Mouse (Mus musculus): Measurements from ENCODE around the gene Clcnka.

Clcnka gene

GRCm38 (mm10) chr4:141398545-141398944 is at the start of gene Clcnka:
Clcnka (minus strand) TSS chr4:141398724.
- no peak for DNase-seq

- no peak for DNase-seq
Observed at GRCm38 (mm10) chr4:141446211-141446610, 47.7 kb upstream of the Clcnka start.

- DNase-seq = no peak
Observed at GRCm38 (mm10) chr4:141445328-141445720, 46.8 kb upstream of the Clcnka start.

- peak; percentile 94 to 95 for DNase-seq
Observed at GRCm38 (mm10) chr4:141444451-141445327, 46.2 kb upstream of the Clcnka start, which contains the start of gene Zbtb17. Zbtb17 (plus strand) TSS chr4:141444654.

GRCm38 (mm10) chr4:141443641-141444429 is 45.3 kb upstream of the Clcnka start:
- DNase-seq = no peak

- no peak for DNase-seq
Observed at GRCm38 (mm10) chr4:141440877-141441276, 42.4 kb upstream of the Clcnka start.

- no peak for DNase-seq
Observed at GRCm38 (mm10) chr4:141439083-141439803, 40.7 kb upstream of the Clcnka start.

- DNase-seq = no peak
Observed at GRCm38 (mm10) chr4:141435974-141436373, 37.5 kb upstream of the Clcnka start, which contains the start of gene Srarp. Srarp (minus strand) TSS chr4:141436105.

GRCm38 (mm10) chr4:141433191-141433590 is 34.7 kb upstream of the Clcnka start:
- no peak for DNase-seq

GRCm38 (mm10) chr4:141432666-141433065 is 34.1 kb upstream of the Clcnka start:
- DNase-seq = peak; percentile 78 to 81

GRCm38 (mm10) chr4:141430997-141431396 is 32.5 kb upstream of the Clcnka start:
- peak; percentile 86 to 88 for DNase-seq

- DNase-seq = peak; percentile 56 to 60
Observed at GRCm38 (mm10) chr4:141429847-141430246, 31.3 kb upstream of the Clcnka start.

GRCm38 (mm10) chr4:141429381-141429780 is 30.9 kb upstream of the Clcnka start:
- no peak for DNase-seq

GRCm38 (mm10) chr4:141427921-141428320 is 29.4 kb upstream of the Clcnka start:
- DNase-seq = no peak

- DNase-seq = no peak
Observed at GRCm38 (mm10) chr4:141426796-141427745, 28.5 kb upstream of the Clcnka start.

GRCm38 (mm10) chr4:141425484-141426479 is 27.3 kb upstream of the Clcnka start:
- DNase-seq = peak; percentile 62 to 73

GRCm38 (mm10) chr4:141423691-141424431 is 25.3 kb upstream of the Clcnka start:
- DNase-seq = no peak

- DNase-seq = no peak
Observed at GRCm38 (mm10) chr4:141423288-141423687, 24.8 kb upstream of the Clcnka start.

GRCm38 (mm10) chr4:141422841-141423240 is 24.3 kb upstream of the Clcnka start:
- DNase-seq = no peak

GRCm38 (mm10) chr4:141421423-141421822 is 22.9 kb upstream of the Clcnka start:
- peak; percentile 80 to 85 for DNase-seq
